Mouse (Mus musculus): ENCODE measurements around the gene Tuba3a.
"Not testable (repeated sequence)": the region's sequence is repeated elsewhere in the genome, so short reads cannot be mapped to it uniquely, and the experiment has no call there.

The Tuba3a gene

DNA sequence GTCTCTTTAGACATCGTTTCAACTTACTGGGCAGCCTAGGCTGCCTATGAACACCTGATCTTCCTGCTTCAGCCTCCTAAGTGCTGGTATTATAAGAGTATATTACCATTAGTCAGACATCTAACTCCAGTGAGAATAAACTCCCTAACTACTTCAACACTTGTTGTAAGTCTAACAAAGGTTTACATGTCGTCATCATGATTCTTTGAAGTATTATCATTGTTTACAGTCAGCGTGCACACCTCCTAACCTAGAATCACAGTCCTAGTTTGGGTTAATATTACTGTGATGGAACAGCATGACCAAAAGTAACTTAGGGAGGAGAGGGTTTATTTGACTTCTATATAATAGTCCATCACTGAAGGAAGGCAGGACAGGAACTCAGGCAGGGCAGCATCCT is 18.4 kb downstream of the Tuba3a start:
- in situ Hi-C loops (cut with MboI, MseI), result no loop called here

- in situ Hi-C loops (cut with MboI, MseI), result not testable (repeated sequence)
Measured at GRCm38 (mm10) chr6:125266600-125266999, 19.2 kb downstream of the Tuba3a start.

DNA sequence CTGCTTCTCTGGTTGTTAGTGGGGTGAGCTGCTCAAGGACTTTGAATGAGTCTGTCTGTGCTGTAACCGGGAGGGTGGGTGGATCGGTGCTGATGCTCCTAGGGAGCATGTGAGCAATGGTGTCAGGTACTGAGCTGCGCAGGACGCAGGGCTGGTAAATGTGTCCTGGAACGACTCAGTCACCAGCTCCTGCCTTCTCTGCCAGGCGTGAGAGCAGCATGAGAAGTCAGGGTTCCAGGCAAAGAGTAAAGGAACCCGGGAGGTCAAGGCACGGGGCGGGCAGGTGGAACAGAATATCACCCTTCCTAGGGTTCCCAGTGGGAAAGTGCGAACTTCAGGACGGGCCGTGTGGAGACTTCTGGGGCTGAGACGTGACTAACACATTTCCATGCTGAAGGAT is 19.8 kb downstream of the Tuba3a start:
- in situ Hi-C loops (cut with MboI, MseI), result no loop called here

- in situ Hi-C loops (cut with MboI, MseI), result no loop called here
Measured at GRCm38 (mm10) chr6:125265239-125265638, 20.6 kb downstream of the Tuba3a start.

GRCm38 (mm10) chr6:125264219-125264618 is 21.6 kb downstream of the Tuba3a start:
- in situ Hi-C loops (cut with MboI, MseI), result no loop called here

DNA sequence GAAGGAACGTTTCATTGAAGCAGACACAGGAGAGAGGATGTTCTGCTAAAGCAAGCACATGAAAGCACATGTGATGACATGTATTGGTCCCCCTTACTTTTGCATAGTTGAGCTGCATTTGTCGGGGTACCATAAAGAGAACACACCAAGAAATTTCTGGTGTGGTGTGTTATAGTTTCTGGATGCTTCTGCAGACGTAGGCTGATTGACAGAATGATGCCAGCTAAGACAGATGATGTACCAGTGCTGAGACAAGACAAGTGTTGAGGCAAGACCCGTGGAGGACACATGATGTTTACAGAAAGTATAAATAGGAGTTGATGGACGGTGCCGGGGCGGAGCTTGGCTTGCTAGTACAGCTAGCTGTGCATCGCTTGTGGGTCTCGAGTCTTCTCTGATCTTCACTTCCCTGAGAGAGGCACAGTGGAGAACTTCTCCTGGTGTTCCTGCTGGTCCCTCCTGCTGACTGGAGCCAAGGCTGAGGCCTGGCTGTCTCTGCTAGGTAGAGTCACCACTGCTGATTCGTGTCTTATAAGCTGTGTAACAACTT is 25.8 kb downstream of the Tuba3a start:
- in situ Hi-C loops (cut with MboI, MseI), result no loop called here

- in situ Hi-C loops (cut with MboI, MseI), result no loop called here
Measured at GRCm38 (mm10) chr6:125256222-125256966, 29.4 kb downstream of the Tuba3a start.

DNA sequence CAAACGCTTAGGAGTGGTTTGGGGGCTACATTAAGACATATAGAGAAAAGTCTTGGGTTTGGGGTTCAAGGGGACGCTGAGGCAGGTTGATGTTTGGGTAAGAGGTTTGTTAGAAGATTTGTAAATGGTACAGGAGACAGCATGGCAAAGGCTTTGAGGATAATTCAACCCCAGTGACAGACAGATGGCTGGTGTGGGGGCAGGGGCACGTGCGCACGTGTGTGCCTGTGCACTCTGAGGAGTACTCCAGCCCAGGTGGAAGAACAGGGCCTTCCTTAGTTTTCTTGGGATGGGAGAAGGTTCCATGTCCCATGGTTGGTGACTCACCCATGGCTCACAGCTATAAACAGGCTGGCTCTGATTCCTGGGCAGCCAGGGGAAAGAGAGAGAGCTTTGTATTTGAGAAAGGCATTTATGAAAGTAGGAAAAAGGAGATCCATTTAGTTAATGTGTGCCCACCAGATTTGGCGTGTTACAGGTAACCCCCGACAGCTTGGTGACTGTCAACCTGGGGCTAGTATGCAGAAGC is 30.3 kb downstream of the Tuba3a start:
- in situ Hi-C loops (cut with MboI, MseI), result no loop called here

DNA sequence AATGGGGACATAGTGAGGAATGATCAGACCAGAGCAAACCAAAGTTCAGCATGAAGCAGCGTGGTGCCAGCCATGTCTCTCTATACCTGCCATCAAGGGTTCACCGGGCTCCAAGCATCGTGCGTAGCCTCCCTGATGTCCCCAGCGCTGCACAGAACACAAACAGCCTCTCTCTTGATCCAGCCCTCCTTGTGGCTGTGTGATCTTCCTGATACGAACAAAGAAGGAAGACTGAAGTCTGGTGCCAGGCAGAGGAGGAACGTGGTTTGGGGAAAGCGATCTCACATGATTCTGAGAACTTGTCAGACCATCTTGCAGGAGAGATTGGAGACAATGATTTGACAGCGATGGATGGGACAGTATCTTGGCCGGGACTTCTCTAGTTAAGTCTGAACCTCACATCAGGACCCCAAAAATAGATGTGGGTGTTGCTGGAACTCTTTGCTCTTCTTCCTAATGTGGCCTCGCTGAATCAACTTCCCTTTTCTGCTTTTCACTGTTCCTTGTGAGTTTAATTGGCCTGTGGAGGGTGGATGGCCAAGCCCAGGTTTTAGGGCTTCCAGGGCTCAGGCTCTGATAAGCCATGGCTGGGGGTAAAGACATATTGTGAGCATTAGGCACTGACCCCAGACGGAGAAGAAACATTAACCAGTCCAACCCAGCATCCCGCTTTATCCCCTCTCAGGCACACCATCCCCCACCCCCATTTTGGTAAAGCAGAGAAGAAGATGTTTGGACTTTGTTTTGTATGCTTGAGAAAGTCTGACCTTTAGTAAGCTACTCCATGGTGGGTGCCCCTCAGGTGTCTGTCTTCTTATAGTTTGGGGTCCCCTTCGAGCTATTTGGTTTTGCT is 31.8 kb downstream of the Tuba3a start:
- in situ Hi-C loops (cut with MboI, MseI), result no loop called here

DNA sequence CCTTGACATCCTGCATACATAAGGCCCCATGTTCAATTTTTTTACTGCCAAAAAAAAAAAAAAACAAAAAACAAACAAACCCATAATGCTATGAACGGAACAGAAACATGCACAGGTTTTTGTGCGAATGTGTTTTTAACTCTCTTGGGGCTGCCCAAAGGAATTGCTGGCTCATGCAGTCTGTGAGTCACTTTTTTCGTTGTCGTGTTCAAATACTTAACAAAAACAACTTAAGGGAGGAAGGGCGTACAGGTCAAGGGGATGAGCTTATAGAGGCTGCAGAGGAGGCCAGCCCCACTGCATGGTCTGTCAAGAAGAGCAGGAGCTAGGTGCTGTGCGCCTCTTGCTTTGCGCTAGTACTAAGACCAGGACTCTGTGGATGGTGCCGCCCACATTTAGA is 33.1 kb downstream of the Tuba3a start:
- in situ Hi-C loops (cut with MboI, MseI), result no loop called here

DNA sequence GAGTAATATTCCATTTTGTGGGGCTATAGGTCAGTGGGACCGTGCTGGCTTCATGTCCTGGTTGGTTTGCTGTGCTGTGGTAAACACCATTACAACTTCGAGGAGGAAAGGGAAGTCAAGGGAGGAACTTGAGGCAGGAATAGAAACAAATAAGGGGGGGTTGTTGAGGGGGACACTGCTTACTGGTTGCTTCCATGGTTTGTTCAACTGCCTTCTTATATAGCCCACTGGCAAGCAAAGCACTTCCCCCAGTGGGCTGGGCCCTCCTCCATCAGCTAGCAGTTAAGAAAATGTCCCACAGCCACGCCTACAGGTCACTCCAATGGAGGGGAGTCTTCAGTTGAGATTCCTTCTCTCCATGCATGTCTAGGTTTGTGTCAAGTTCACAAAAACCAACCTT is 33.6 kb downstream of the Tuba3a start:
- in situ Hi-C loops (cut with MboI, MseI), result no loop called here

GRCm38 (mm10) chr6:125244551-125244950 is 41.3 kb downstream of the Tuba3a start:
- in situ Hi-C loops (cut with MboI, MseI), result no loop called here

DNA sequence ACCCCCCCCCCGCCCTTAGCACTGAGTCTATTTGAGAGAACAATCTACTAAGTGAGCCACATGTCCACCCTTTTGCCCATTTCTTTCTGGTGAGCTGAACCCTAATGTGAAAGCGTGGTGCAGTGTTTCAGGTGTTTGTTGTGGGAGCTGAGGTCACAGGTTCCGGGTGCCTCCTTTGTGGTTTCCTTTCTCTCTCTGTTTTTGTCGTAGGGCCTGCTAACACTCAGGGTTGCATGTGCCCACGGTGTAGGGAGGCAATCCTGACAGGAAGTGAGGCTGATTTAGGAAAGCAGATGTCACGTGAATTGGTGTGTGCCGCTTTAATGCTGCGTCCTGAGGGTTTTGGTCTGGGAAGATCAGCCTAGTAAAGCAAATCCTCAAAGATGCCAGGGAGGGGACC is 44.3 kb downstream of the Tuba3a start:
- in situ Hi-C loops (cut with MboI, MseI), result no loop called here

- in situ Hi-C loops (cut with MboI, MseI), result no loop called here
Measured at GRCm38 (mm10) chr6:125240617-125241016, 45.2 kb downstream of the Tuba3a start.

GRCm38 (mm10) chr6:125239547-125239946 is 46.3 kb downstream of the Tuba3a start:
- in situ Hi-C loops (cut with MboI, MseI), result no loop called here

- in situ Hi-C loops (cut with MboI, MseI), result no loop called here
Measured at GRCm38 (mm10) chr6:125238396-125238795, 47.4 kb downstream of the Tuba3a start.

DNA sequence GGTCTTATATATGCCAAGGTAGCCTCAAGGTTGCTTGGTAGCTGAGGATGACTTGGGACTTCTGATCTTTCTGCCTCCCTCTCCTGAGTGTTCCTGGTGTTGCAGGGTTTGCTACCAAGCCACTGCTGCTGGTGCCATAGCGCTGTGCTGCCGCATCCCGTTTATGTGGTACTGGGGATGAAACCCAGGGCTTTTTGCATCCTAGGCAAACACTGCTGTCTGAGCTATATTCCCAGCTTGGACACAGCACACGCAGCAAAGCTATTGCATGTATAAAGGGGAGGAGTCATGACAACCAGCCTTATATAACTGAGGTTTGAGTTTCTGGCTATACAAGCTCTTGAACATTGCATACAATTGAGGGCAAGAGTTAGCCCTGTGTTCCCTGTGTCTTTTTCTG is 48.4 kb downstream of the Tuba3a start:
- in situ Hi-C loops (cut with MboI, MseI), result no loop called here

- in situ Hi-C loops (cut with MboI, MseI), result no loop called here
Measured at GRCm38 (mm10) chr6:125236782-125237181, 49.1 kb downstream of the Tuba3a start, which contains the start of gene Cd27. Cd27 (minus strand) TSS chr6:125237010.

- in situ Hi-C loops (cut with MboI, MseI), result no loop called here
Measured at GRCm38 (mm10) chr6:125236341-125236740, 49.5 kb downstream of the Tuba3a start.

- in situ Hi-C loops (cut with MboI, MseI), result no loop called here
Measured at GRCm38 (mm10) chr6:125234520-125234828, 51.4 kb downstream of the Tuba3a start.

- in situ Hi-C loops (cut with MboI, MseI), result no loop called here
Measured at GRCm38 (mm10) chr6:125233816-125234519, 51.9 kb downstream of the Tuba3a start.

- in situ Hi-C loops (cut with MboI, MseI), result no loop called here
Measured at GRCm38 (mm10) chr6:125232516-125232915, 53.3 kb downstream of the Tuba3a start.

Data from T-helper 17 cell (primary cell).